Mouse (Mus musculus) limb, embryonic 12.5 days (tissue): ENCODE results near the gene Pbsn. TPM values are rescaled to one million over a fixed set of nuclear protein-coding genes. Genes with fewer than 3 reads are reported as not detected.

ENCODE experiments used
- ATAC-seq: fragments of 200-750 bp; cut with Nextera tagmentation; 2 replicates; pipeline ENCODE4 v1.8.0; 2017; ENCODE audit warnings: low read depth, moderate TSS enrichment; ENCODE audit not compliant: insufficient number of reproducible peaks, insufficient read depth, low FRiP score, low TSS enrichment
- H3K27ac ChIP-seq: fragments of 300-500 bp; sonication (generic); 2 replicates; pipeline ENCODE4 v1.5.1; 2016; ENCODE audit warnings: mild to moderate bottlenecking, moderate library complexity
- H3K27me3 ChIP-seq: fragments of 300-500 bp; sonication (generic); 2 replicates; pipeline ENCODE4 v1.6.1; 2016; ENCODE audit warnings: mild to moderate bottlenecking, moderate library complexity
- H3K36me3 ChIP-seq: fragments of 300-500 bp; sonication (generic); 2 replicates; pipeline ENCODE4 v1.6.1; 2016; ENCODE audit warnings: mild to moderate bottlenecking, moderate library complexity
- H3K4me1 ChIP-seq: fragments of 300-500 bp; sonication (generic); replicated peaks from 2 replicates; pipeline ENCODE4 v1.6.1; 2016
- H3K4me2 ChIP-seq: fragments of 300-500 bp; sonication (generic); 2 replicates; pipeline ENCODE4 v1.6.1; 2016; ENCODE audit warnings: mild to moderate bottlenecking, moderate library complexity
- H3K4me3 ChIP-seq: fragments of 300-500 bp; sonication (generic); replicated peaks from 2 replicates; pipeline ENCODE4 v1.5.1; 2016; ENCODE audit warnings: mild to moderate bottlenecking
- H3K9ac ChIP-seq: fragments of 300-500 bp; sonication (generic); replicated peaks from 2 replicates; pipeline ENCODE4 v1.6.1; 2016; ENCODE audit warnings: mild to moderate bottlenecking, moderate library complexity
- H3K9me3 ChIP-seq: fragments of 300-500 bp; sonication (generic); 2 replicates; pipeline ENCODE4 v1.6.1; 2016; ENCODE audit warnings: mild to moderate bottlenecking, moderate library complexity
- WGBS: fragments of 180-500 bp; shearing (Covaris S2); methylation state at CpG from one replicate; pipeline ENCODE4 v1.1.7; 2016; 5-methylcytosine and 5-hydroxymethylcytosine counted together
- polyA plus RNA-seq: library from polyadenylated mRNA; unstranded; fragments of >200 nt; fragmentation: Nextera tagmentation; extraction: Ambion mirVana; gene quantifications from 2 replicates; pipeline ENCODE4 v1.2.1, GENCODE M21; 2016

Gene Pbsn
- polyA plus RNA-seq, 1 experiment from 2014 or later = not detected

DNA sequence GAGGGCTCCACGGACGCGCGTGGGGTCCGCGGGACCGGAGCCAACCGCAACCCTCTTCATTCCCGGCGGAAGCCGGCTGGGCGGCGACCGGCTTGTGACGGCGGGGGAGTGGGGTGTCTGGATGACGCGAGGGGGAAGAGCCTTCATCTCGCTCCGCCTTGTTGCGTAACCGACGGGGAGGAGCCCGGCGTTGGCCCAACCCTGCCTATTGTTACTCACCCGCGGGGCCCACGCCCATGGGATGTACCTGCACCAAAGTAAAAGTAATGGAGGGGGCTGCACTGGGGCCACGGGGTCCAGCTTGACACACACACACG lies 57.6 kb downstream of the Pbsn start:
- Histone ChIP-seq H3K36me3 (no peaks in the 10 kb centered on the region), H3K4me2 (peak overlapping the region; percentile 61), H3K27me3 (no peaks in the 10 kb centered on the region), H3K9ac (peak overlapping the region; percentile 58), H3K9me3 (no peaks in the 10 kb centered on the region), H3K27ac (peak overlapping the region; percentile 72; the same call in 1 of the 2 replicates), H3K4me1 (0 out of 2 replicates have a peak, but pooled peaks cover 5% of the 10 kb centered on the region), H3K4me3 (peak overlapping the region; percentile 58)
- ATAC-seq = peak; percentile 95
- 13% methylated on average over 28 of the region's 30 CpGs for WGBS

DNA sequence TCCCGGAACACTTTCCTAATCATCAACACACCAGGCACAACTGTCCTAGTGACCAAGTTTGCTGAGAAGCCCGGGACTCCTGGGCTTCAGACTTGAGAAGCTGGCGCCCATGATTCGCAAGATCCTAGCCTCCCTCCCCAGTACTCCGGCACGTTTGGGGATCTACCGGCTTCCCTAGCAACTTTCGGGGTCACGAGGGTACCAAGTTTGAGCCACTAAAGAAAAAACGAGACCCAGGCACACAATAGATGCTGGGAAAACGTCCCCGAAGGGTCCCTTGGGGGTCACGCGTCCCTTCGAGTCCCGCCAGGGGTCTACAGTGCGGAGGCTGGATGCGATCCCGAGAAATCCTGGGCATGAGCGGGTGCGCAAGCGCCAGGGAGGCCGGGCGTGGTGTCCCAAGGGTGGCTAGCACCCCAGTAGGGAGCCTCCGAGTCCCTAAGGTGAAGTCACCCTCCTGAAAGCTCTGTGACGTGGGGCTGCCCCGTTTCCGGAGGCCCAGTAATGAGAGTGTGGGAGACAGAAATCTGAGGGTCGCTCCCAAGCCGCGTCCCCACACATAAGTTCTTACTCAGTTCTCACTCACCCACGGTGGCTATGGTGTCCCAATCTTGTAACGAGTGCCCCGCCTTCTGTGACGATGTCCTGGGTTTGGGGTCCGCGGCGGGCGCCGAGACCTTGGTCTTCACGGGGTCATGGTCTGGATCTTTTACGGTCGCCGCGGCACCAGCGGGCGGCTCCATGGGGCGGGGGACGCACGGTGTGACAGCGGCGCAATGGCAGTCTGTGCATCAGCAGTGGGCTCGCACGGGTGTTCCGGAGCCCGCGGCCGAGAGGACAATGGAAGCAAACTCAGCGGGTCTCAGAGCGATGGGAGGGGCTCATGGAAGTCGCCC lies 58.2 kb downstream of the Pbsn start:
- H3K9me3 ChIP-seq = no peaks in the 10 kb centered on the region
- H3K9ac ChIP-seq = peak overlapping the region; percentile 58
- H3K27ac ChIP-seq = no peak overlapping the region
- H3K27me3 ChIP-seq = no peaks in the 10 kb centered on the region
- WGBS = 18% methylated on average over 61 of the region's 61 CpGs
- H3K4me2 ChIP-seq = peak overlapping the region; percentile 62
- H3K4me1 ChIP-seq = 0 out of 2 replicates have a peak, but pooled peaks cover 5% of the 10 kb centered on the region
- ATAC-seq = peak; percentile 53
- H3K36me3 ChIP-seq = no peaks in the 10 kb centered on the region
- H3K4me3 ChIP-seq = peak overlapping the region; percentile 58

DNA sequence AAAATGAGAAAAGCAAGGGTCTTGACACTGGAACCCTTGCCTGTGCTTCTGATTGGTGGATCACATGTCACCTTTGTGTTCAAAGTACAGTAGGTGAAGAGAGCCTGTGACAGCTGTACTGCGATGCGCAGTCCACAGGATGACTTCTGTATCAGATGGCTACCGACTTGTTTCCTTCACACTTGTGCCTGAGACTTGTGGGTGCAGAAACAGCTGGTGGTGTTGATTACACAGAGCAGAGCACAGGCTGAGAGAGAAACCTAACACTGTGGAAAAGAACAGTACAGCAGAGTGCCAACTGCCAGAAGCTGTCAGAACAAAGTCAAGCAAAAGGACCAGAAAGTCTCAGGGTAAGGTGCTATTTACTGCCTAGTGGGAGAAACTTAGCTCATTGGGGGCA lies 64.7 kb downstream of the Pbsn start:
- H3K27me3 ChIP-seq = no peaks in the 10 kb centered on the region
- no peak overlapping the region for H3K27ac ChIP-seq
- 0 out of 2 replicates have a peak, but pooled peaks cover 5% of the 10 kb centered on the region for H3K36me3 ChIP-seq
- ATAC-seq = peak; percentile 47; the same call in 1 of the 2 replicates
- H3K9ac ChIP-seq = no peak overlapping the region
- no peak overlapping the region for H3K4me2 ChIP-seq
- no peaks in the 10 kb centered on the region for H3K9me3 ChIP-seq
- no peak overlapping the region for H3K4me3 ChIP-seq
- WGBS = 98% methylated on average over 3 of the region's 3 CpGs
- H3K4me1 ChIP-seq = no peaks in the 10 kb centered on the region

Other genes with a start within 250 kb of the Pbsn start
- gene Prkx, start 57.3 kb downstream of the Pbsn start, polyA plus RNA-seq = 13.1 and 14.4 TPM in 2 replicates
- not detected in 2 replicates for gene Gm14744, start 11.1 kb upstream of the Pbsn start, polyA plus RNA-seq
- not detected in 2 replicates for gene 5430402E10Rik, start 71.4 kb upstream of the Pbsn start, polyA plus RNA-seq
- not detected in 2 replicates for gene Obp1a, start 237.8 kb upstream of the Pbsn start, polyA plus RNA-seq